Mouse (Mus musculus) kidney, postnatal 0 days (tissue): Measurements from ENCODE around the gene Knop1. TPM values are rescaled to one million over a fixed set of nuclear protein-coding genes. Genes with fewer than 3 reads are reported as not detected.

Experiments
- ATAC-seq: fragments of 200-750 bp; cut with Nextera tagmentation; replicated peaks from 2 replicates; pipeline ENCODE4 v1.8.0; 2017; ENCODE audit warnings: low read depth, moderate number of reproducible peaks, moderate TSS enrichment, moderate library complexity; ENCODE audit not compliant: low FRiP score
- DNase-seq: peaks from one replicate; pipeline ENCODE4 v3.0.0-alpha.2; 2016; ENCODE audit warnings: low spot score
- H3K27ac ChIP-seq: fragments of 300-500 bp; sonication (generic); 2 replicates; pipeline ENCODE4 v1.5.1; 2014; ENCODE audit warnings: mild to moderate bottlenecking
- H3K27me3 ChIP-seq: fragments of 300-500 bp; sonication (generic); 2 replicates; pipeline ENCODE4 v1.6.1; 2014; ENCODE audit warnings: low read length, mixed read lengths; ENCODE audit not compliant: insufficient read depth
- H3K36me3 ChIP-seq: fragments of 300-500 bp; sonication (generic); 2 replicates; pipeline ENCODE4 v1.6.1; 2014; ENCODE audit warnings: low read length, mixed read lengths; ENCODE audit not compliant: insufficient read depth
- H3K4me1 ChIP-seq: fragments of 300-500 bp; sonication (generic); replicated peaks from 2 replicates; pipeline ENCODE4 v1.6.1; 2014; ENCODE audit warnings: antibody characterized with exemption, low read length, mixed read lengths; ENCODE audit not compliant: insufficient read depth
- H3K4me2 ChIP-seq: fragments of 300-500 bp; sonication (generic); 2 replicates; pipeline ENCODE4 v1.6.1; 2014; ENCODE audit warnings: mild to moderate bottlenecking, low read length, moderate library complexity, mixed read lengths
- H3K4me3 ChIP-seq: fragments of 300-500 bp; sonication (generic); replicated peaks from 2 replicates; pipeline ENCODE4 v1.5.1; 2014; ENCODE audit warnings: low read depth, low read length
- H3K9ac ChIP-seq: fragments of 300-500 bp; sonication (generic); 2 replicates; pipeline ENCODE4 v1.6.1; 2014; ENCODE audit warnings: low read depth, low read length
- H3K9me3 ChIP-seq: fragments of 300-500 bp; sonication (generic); replicated peaks from 2 replicates; pipeline ENCODE4 v1.6.1; 2016; ENCODE audit warnings: low read length, inconsistent platforms, mixed read lengths
- CTCF ChIP-seq: IDR thresholded peaks from 2 replicates; pipeline ENCODE4 v1.5.1; 2016; ENCODE audit warnings: antibody characterized with exemption, low read depth, mild to moderate bottlenecking, moderate library complexity
- WGBS: fragments of 180-500 bp; shearing (Covaris S2); extraction: QIAGEN DNeasy Blood & Tissue Kit; methylation state at CpG from one replicate; pipeline ENCODE4 v1.1.7; 2014; 5-methylcytosine and 5-hydroxymethylcytosine counted together
- polyA plus RNA-seq: library from polyadenylated mRNA; unstranded; fragments of >200 nt; fragmentation: Nextera tagmentation; extraction: Ambion mirVana; gene quantifications from 2 replicates; pipeline ENCODE4 v1.2.1, GENCODE M21; 2015

Knop1 gene
- polyA plus RNA-seq, 1 experiment from 2014 or later = 101 TPM

- Histone ChIP-seq H3K27ac (no peak overlapping the region), H3K36me3 (no peaks in the 10 kb centered on the region), H3K9ac (no peak overlapping the region), H3K9me3 (no peaks in the 10 kb centered on the region), H3K4me3 (no peak overlapping the region), H3K4me2 (no peak overlapping the region), H3K27me3 (no peaks in the 10 kb centered on the region), H3K4me1 (no peaks in the 10 kb centered on the region)
- no peak for TF ChIP-seq CTCF
- no peak for DNase-seq
- 72% methylated on average over 10 of the region's 10 CpGs for WGBS
- no peak for ATAC-seq
Observed at GRCm38 (mm10) chr7:118895469-118896450, 39.7 kb upstream of the Knop1 start.

- Histone ChIP-seq H3K9me3 (no peaks in the 10 kb centered on the region), H3K27ac (no peak overlapping the region), H3K36me3 (no peaks in the 10 kb centered on the region), H3K4me3 (no peak overlapping the region), H3K4me2 (no peak overlapping the region), H3K27me3 (no peaks in the 10 kb centered on the region), H3K4me1 (no peaks in the 10 kb centered on the region), H3K9ac (no peak overlapping the region)
- no peak for TF ChIP-seq CTCF
- ATAC-seq (no peak), DNase-seq (no peak)
- 6% methylated on average over 3 of the region's 3 CpGs for WGBS
Observed at GRCm38 (mm10) chr7:118889046-118889680, 33.1 kb upstream of the Knop1 start.

- Histone ChIP-seq H3K4me3 (no peak overlapping the region), H3K27ac (no peak overlapping the region), H3K4me2 (no peak overlapping the region), H3K9ac (no peak overlapping the region), H3K4me1 (no peaks in the 10 kb centered on the region), H3K36me3 (no peaks in the 10 kb centered on the region), H3K9me3 (no peaks in the 10 kb centered on the region), H3K27me3 (no peaks in the 10 kb centered on the region)
- 45% methylated on average over 6 of the region's 6 CpGs for WGBS
- DNase-seq (no peak), ATAC-seq (no peak)
- no peak for TF ChIP-seq CTCF
Observed at GRCm38 (mm10) chr7:118887303-118888055, 31.4 kb upstream of the Knop1 start.

GRCm38 (mm10) chr7:118884969-118885368 lies 28.9 kb upstream of the Knop1 start:
- Histone ChIP-seq H3K9ac (no peak overlapping the region), H3K4me1 (no peaks in the 10 kb centered on the region), H3K4me2 (no peak overlapping the region), H3K4me3 (no peak overlapping the region), H3K27me3 (no peaks in the 10 kb centered on the region), H3K9me3 (no peaks in the 10 kb centered on the region), H3K27ac (no peak overlapping the region), H3K36me3 (no peaks in the 10 kb centered on the region)
- WGBS = 73% methylated on average over 4 of the region's 4 CpGs
- TF ChIP-seq CTCF = no peak
- ATAC-seq (no peak), DNase-seq (no peak)

- no peak overlapping the region for H3K4me2 ChIP-seq
- H3K27me3 ChIP-seq = no peaks in the 10 kb centered on the region
- H3K9me3 ChIP-seq = no peaks in the 10 kb centered on the region
- DNase-seq = no peak
- TF ChIP-seq CTCF = no peak
- no peak overlapping the region for H3K4me3 ChIP-seq
- H3K27ac ChIP-seq = no peak overlapping the region
- H3K4me1 ChIP-seq = no peaks in the 10 kb centered on the region
- no peaks in the 10 kb centered on the region for H3K36me3 ChIP-seq
- no peak for ATAC-seq
- no peak overlapping the region for H3K9ac ChIP-seq
- 81% methylated on average over 4 of the region's 4 CpGs for WGBS
Observed at GRCm38 (mm10) chr7:118883957-118884356, 27.9 kb upstream of the Knop1 start.

GRCm38 (mm10) chr7:118879466-118880029 lies 23.5 kb upstream of the Knop1 start:
- H3K4me3 ChIP-seq = no peak overlapping the region
- WGBS = 78% methylated on average over 3 of the region's 3 CpGs
- H3K27ac ChIP-seq = no peak overlapping the region
- H3K27me3 ChIP-seq = no peaks in the 10 kb centered on the region
- DNase-seq (no peak), ATAC-seq (no peak; the same call in 1 of the 2 replicates)
- H3K36me3 ChIP-seq = no peaks in the 10 kb centered on the region
- no peak overlapping the region for H3K4me2 ChIP-seq
- no peaks in the 10 kb centered on the region for H3K9me3 ChIP-seq
- no peak overlapping the region for H3K9ac ChIP-seq
- no peaks in the 10 kb centered on the region for H3K4me1 ChIP-seq
- TF ChIP-seq CTCF = peak; percentile 31; the same call in 1 of the 2 replicates
